ENCODE assay signal across 8 mouse cellular contexts in genomic region chr19:8992769-8993624, GRCm38 (mm10). TPM values are rescaled to one million over a fixed set of nuclear protein-coding genes. Genes with fewer than 3 reads are reported as not detected.
A peak's percentile ranks its signal among the peaks of the same experiment; 100 is the strongest.
DNase-seq lines count a peak whose midpoint lies in the region; ATAC-seq and TF ChIP-seq lines count a peak whose summit lies in the region.

No protein-coding gene starts in this region.

- no peak for TF ChIP-seq POLR2A in MEL (IDR thresholded peaks at IDR 0.05; ENCODE audit: control insufficient read depth in 1 of 2, insufficient read depth in 1 of 2, low read depth in 1 of 2, low read length in 2 of 2, poor library complexity in 1 of 2)
- no peak for TF ChIP-seq POLR2A in small intestine, adult 2 months (IDR thresholded peaks at IDR 0.05; ENCODE audit: low read depth, low read length)

- peak; percentile 88 for DNase-seq in MEL (ENCODE audit: low read depth, low spot score)
- DNase-seq in brain, adult 2 months (ENCODE audit: low read depth, low spot score), result peak; percentile 80
- DNase-seq in frontal cortex, postnatal 25 days (ENCODE audit: low spot score in 2 of 2), result peak; percentile 56 to 72
- DNase-seq in layer of hippocampus, postnatal 25 days (ENCODE audit: extremely low spot score in 1 of 2, low spot score in 1 of 2), result peak; percentile 66 to 88

- peak; percentile 99 for TF ChIP-seq RAD21 in MEL (IDR thresholded peaks at IDR 0.05; ENCODE audit: low read depth, low read length)

- peak; percentile 84 to 98 (median 91) for TF ChIP-seq CTCF in MEL (IDR thresholded peaks at IDR 0.05 in 2 of 3, conservative IDR thresholded peaks at IDR 0.05 in 1 of 3; ENCODE audit: control insufficient read depth in 1 of 3, insufficient read depth in 1 of 3, low read depth in 2 of 3, low read length in 3 of 3, poor library complexity in 1 of 3, severe bottlenecking in 1 of 3)
- TF ChIP-seq CTCF in small intestine, adult 2 months (IDR thresholded peaks at IDR 0.05; ENCODE audit: extremely low read depth, insufficient read length, insufficient replicate concordance, low read depth, low read length), result peak; percentile 86; the same call in 1 of the 2 replicates

- no peak overlapping the region for H3K27ac ChIP-seq in MEL (ENCODE audit: control insufficient read depth, low read depth, low read length)
- H3K27ac ChIP-seq in hindbrain, embryonic 13.5 days, result no peak overlapping the region
- peak overlapping the region; percentile 88 for H3K27ac ChIP-seq in small intestine, adult 2 months (ENCODE audit: insufficient read depth, low read depth, low read length)

- H3K4me3 ChIP-seq in MEL (ENCODE audit: control insufficient read depth in 1 of 2, insufficient read depth in 1 of 2, low read depth in 2 of 2, low read length in 2 of 2), result no peak overlapping the region
- H3K4me3 ChIP-seq in hindbrain, embryonic 13.5 days, result no peak overlapping the region
- H3K4me3 ChIP-seq in megakaryocyte, embryonic 14.5 days (replicated peaks), result peak overlapping the region; percentile 81
- H3K4me3 ChIP-seq in small intestine, adult 2 months (ENCODE audit: low read depth, low read length), result peak overlapping the region; percentile 53

- no peaks in the 10 kb centered on the region; a peak in 1 of 4 replicates for H3K27me3 ChIP-seq in MEL (ENCODE audit: control insufficient read depth in 1 of 2, insufficient read depth in 2 of 2, low read length in 2 of 2)
- H3K27me3 ChIP-seq in hindbrain, embryonic 13.5 days, result peaks cover 43% of the 10 kb centered on the region
- H3K27me3 ChIP-seq in megakaryocyte, embryonic 14.5 days (replicated peaks), result peaks cover 37% of the 10 kb centered on the region
- no peaks in the 10 kb centered on the region for H3K27me3 ChIP-seq in small intestine, adult 2 months (ENCODE audit: control insufficient read depth, insufficient read depth, low read length)

- 39% methylated on average over 12 of the region's 12 CpGs for WGBS in hindbrain, embryonic 13.5 days
- WGBS in small intestine, adult 2 months, result 43% methylated on average over 12 of the region's 12 CpGs

- H3K4me1 ChIP-seq in MEL (ENCODE audit: control insufficient read depth in 1 of 2, insufficient read depth in 2 of 2, low read length in 2 of 2), result peaks cover 6 to 21% of the 10 kb centered on the region in 2 experiments
- H3K4me1 ChIP-seq in hindbrain, embryonic 13.5 days (replicated peaks), result peaks cover 37% of the 10 kb centered on the region
- H3K4me1 ChIP-seq in megakaryocyte, embryonic 14.5 days, result peaks cover 54% of the 10 kb centered on the region
- peaks cover 53% of the 10 kb centered on the region for H3K4me1 ChIP-seq in small intestine, adult 2 months (ENCODE audit: control insufficient read depth, insufficient read depth, insufficient read length, low read length)

- 0 out of 2 replicates have a peak overlapping the region, but pooled peaks have one; percentile 17 for H3K4me2 ChIP-seq in hindbrain, embryonic 13.5 days

- peaks cover 0 to 10% of the 10 kb centered on the region in 2 experiments; a peak in 2 of 4 replicates for H3K36me3 ChIP-seq in MEL (ENCODE audit: control insufficient read depth in 1 of 2, insufficient read depth in 2 of 2, low read length in 2 of 2)
- no peaks in the 10 kb centered on the region for H3K36me3 ChIP-seq in hindbrain, embryonic 13.5 days
- no peaks in the 10 kb centered on the region for H3K36me3 ChIP-seq in megakaryocyte, embryonic 14.5 days (replicated peaks; ENCODE audit: low read length)
- H3K36me3 ChIP-seq in small intestine, adult 2 months (ENCODE audit: control insufficient read depth, insufficient read depth, low read length), result peaks cover 1% of the 10 kb centered on the region; the same call in 1 of the 2 replicates

- H3K9me3 ChIP-seq in MEL (replicated peaks; ENCODE audit: insufficient read depth, low read length), result no peaks in the 10 kb centered on the region
- H3K9me3 ChIP-seq in hindbrain, embryonic 13.5 days, result no peaks in the 10 kb centered on the region
- H3K9me3 ChIP-seq in megakaryocyte, embryonic 14.5 days, result no peaks in the 10 kb centered on the region

- ATAC-seq in hindbrain, embryonic 13.5 days (ENCODE audit: low FRiP score), result 0 out of 2 replicates have a peak, but pooled peaks have one; percentile 16
- no peak; the same call in 1 of the 2 replicates for ATAC-seq in erythroid progenitor cell, adult 5-6 weeks (replicated peaks; ENCODE audit: low FRiP score, poor library complexity, severe bottlenecking)

- no peak overlapping the region for H3K9ac ChIP-seq in MEL (ENCODE audit: control insufficient read depth, low read depth, low read length, poor library complexity, severe bottlenecking)
- H3K9ac ChIP-seq in hindbrain, embryonic 13.5 days, result 0 out of 2 replicates have a peak overlapping the region, but pooled peaks have one; percentile 24

- H3K79me2 ChIP-seq in MEL (ENCODE audit: control insufficient read depth, insufficient read depth, low read length, poor library complexity), result no peaks in the 10 kb centered on the region

- TF ChIP-seq EP300 in MEL (IDR thresholded peaks at IDR 0.05; ENCODE audit: low read depth in 1 of 2, low read length in 2 of 2), result 0 out of 4 replicates have a peak, but pooled peaks have one; percentile 14 to 16

TF ChIP-seq in MEL, 35 proteins besides CTCF, POLR2A, EP300 and RAD21 (continues in another document):
- 0 out of 2 replicates have a peak, but pooled peaks have one; percentile 40 for TF ChIP-seq RCOR1 (IDR thresholded peaks at IDR 0.05; ENCODE audit: low read depth, low read length)
- no peak for TF ChIP-seq GABPA (IDR thresholded peaks at IDR 0.05; ENCODE audit: low read depth, low read length)
- TF ChIP-seq JUND (IDR thresholded peaks at IDR 0.05; ENCODE audit: low read depth, low read length), result no peak
- peak; percentile 94 for TF ChIP-seq MAZ (IDR thresholded peaks at IDR 0.05; ENCODE audit: low read depth, low read length)
- peak; percentile 77 for TF ChIP-seq SIN3A (IDR thresholded peaks at IDR 0.05; ENCODE audit: low read length)
- TF ChIP-seq ZC3H11A (IDR thresholded peaks at IDR 0.05; ENCODE audit: low read depth, low read length), result peak; percentile 99
- 0 out of 2 replicates have a peak, but pooled peaks have one; percentile 12 for TF ChIP-seq TCF12 (IDR thresholded peaks at IDR 0.05; ENCODE audit: low read depth, low read length)
- no peak for TF ChIP-seq UBTF (IDR thresholded peaks at IDR 0.05; ENCODE audit: borderline replicate concordance, insufficient read depth, low read depth, low read length)
- TF ChIP-seq USF1 (IDR thresholded peaks at IDR 0.05; ENCODE audit: low read depth, low read length), result no peak
- no peak for TF ChIP-seq E2F4 (IDR thresholded peaks at IDR 0.05; ENCODE audit: borderline replicate concordance, low read depth, low read length)
- TF ChIP-seq ETS1 (IDR thresholded peaks at IDR 0.05; ENCODE audit: low read depth, low read length), result 0 out of 2 replicates have a peak, but pooled peaks have one; percentile 13
- no peak for TF ChIP-seq CHD2 (IDR thresholded peaks at IDR 0.05; ENCODE audit: low read length)

RNA-seq across cellular contexts. Expression of gene Ahnak, which starts 3.9 kb away (rescaled TPM):
- 1.2 and 1.3 TPM in 2 replicates for total RNA-seq in MEL (2012; rRNA removed)
- 1 to 10 TPM in 1 of 2 experiments, not detected in 1; 2.2 TPM for polyA plus RNA-seq in MEL (2012; ENCODE audit: insufficient read depth in 1 of 2, insufficient read length in 2 of 2, low read depth in 1 of 2, low replicate concordance in 2 of 2, missing spikeins in 1 of 2)
- 5.7 and 6.4 TPM in 2 replicates for polyA plus RNA-seq in hindbrain, embryonic 13.5 days (2015; fragmentation: Nextera tagmentation; extraction: Ambion mirVana)
- total RNA-seq in layer of hippocampus, postnatal 25 days (2021), result 10 to 100 TPM; 14.7 to 15.7 TPM
- polyA plus RNA-seq in megakaryocyte, embryonic 14.5 days (2012; ENCODE audit: insufficient read depth, low replicate concordance), result 4.6 and 28.7 TPM in 2 replicates
- polyA plus RNA-seq in small intestine, adult 2 months (2012; rRNA removed), result 5.1 and 14.7 TPM in 2 replicates
- total RNA-seq in erythroid progenitor cell, adult 5-6 weeks (2015; ENCODE audit: low replicate concordance), result 13.0 and 13.8 TPM in 2 replicates
- total RNA-seq in erythroid progenitor cell, adult 5-6 weeks (2017; ENCODE audit: low replicate concordance), result 13.3 and 15.7 TPM in 2 replicates

RNA-seq across cellular contexts. Expression of gene Eef1g, which starts 26.2 kb away (rescaled TPM):
- total RNA-seq in MEL (2012; rRNA removed), result 1,362 and 1,397 TPM in 2 replicates
- 1,000 to 10,000 TPM; 1,691 to 1,817 TPM for polyA plus RNA-seq in MEL (2012; ENCODE audit: insufficient read depth in 1 of 2, insufficient read length in 2 of 2, low read depth in 1 of 2, low replicate concordance in 2 of 2, missing spikeins in 1 of 2)
- polyA plus RNA-seq in hindbrain, embryonic 13.5 days (2015; fragmentation: Nextera tagmentation; extraction: Ambion mirVana), result 344 and 348 TPM in 2 replicates
- total RNA-seq in layer of hippocampus, postnatal 25 days (2021), result 100 to 1,000 TPM; 215 to 256 TPM
- polyA plus RNA-seq in megakaryocyte, embryonic 14.5 days (2012; ENCODE audit: insufficient read depth, low replicate concordance), result 36.7 and 78.5 TPM in 2 replicates
- 90.2 and 129 TPM in 2 replicates for polyA plus RNA-seq in small intestine, adult 2 months (2012; rRNA removed)
- total RNA-seq in erythroid progenitor cell, adult 5-6 weeks (2015; ENCODE audit: low replicate concordance), result 198 and 228 TPM in 2 replicates
- 92.0 and 153 TPM in 2 replicates for total RNA-seq in erythroid progenitor cell, adult 5-6 weeks (2017; ENCODE audit: low replicate concordance)

RNA-seq across cellular contexts. Expression of gene Tut1, which starts 39.4 kb away (rescaled TPM):
- 54.6 and 54.9 TPM in 2 replicates for total RNA-seq in MEL (2012; rRNA removed)
- 10 to 100 TPM in 1 of 2 experiments, not detected in 1; 68.2 TPM for polyA plus RNA-seq in MEL (2012; ENCODE audit: insufficient read depth in 1 of 2, insufficient read length in 2 of 2, low read depth in 1 of 2, low replicate concordance in 2 of 2, missing spikeins in 1 of 2)
- polyA plus RNA-seq in hindbrain, embryonic 13.5 days (2015; fragmentation: Nextera tagmentation; extraction: Ambion mirVana), result 29.4 and 31.1 TPM in 2 replicates
- total RNA-seq in layer of hippocampus, postnatal 25 days (2021), result 10 to 100 TPM; 19.4 to 20.1 TPM
- polyA plus RNA-seq in megakaryocyte, embryonic 14.5 days (2012; ENCODE audit: insufficient read depth, low replicate concordance), result 25.5 and 37.3 TPM in 2 replicates
- 5.6 and 13.2 TPM in 2 replicates for polyA plus RNA-seq in small intestine, adult 2 months (2012; rRNA removed)
- 0.84 and 3.2 TPM in 2 replicates for total RNA-seq in erythroid progenitor cell, adult 5-6 weeks (2015; ENCODE audit: low replicate concordance)
- 3.7 and 4.4 TPM in 2 replicates for total RNA-seq in erythroid progenitor cell, adult 5-6 weeks (2017; ENCODE audit: low replicate concordance)

RNA-seq across cellular contexts. Expression of gene Mta2, which starts 51.3 kb away (rescaled TPM):
- total RNA-seq in MEL (2012; rRNA removed), result 150 and 171 TPM in 2 replicates
- 100 to 1,000 TPM; 116 to 167 TPM for polyA plus RNA-seq in MEL (2012; ENCODE audit: insufficient read depth in 1 of 2, insufficient read length in 2 of 2, low read depth in 1 of 2, low replicate concordance in 2 of 2, missing spikeins in 1 of 2)
- 133 and 137 TPM in 2 replicates for polyA plus RNA-seq in hindbrain, embryonic 13.5 days (2015; fragmentation: Nextera tagmentation; extraction: Ambion mirVana)
- 10 to 100 TPM; 51.2 to 58.4 TPM for total RNA-seq in layer of hippocampus, postnatal 25 days (2021)
- 5.1 and 27.3 TPM in 2 replicates for polyA plus RNA-seq in megakaryocyte, embryonic 14.5 days (2012; ENCODE audit: insufficient read depth, low replicate concordance)
- 15.0 and 21.7 TPM in 2 replicates for polyA plus RNA-seq in small intestine, adult 2 months (2012; rRNA removed)
- total RNA-seq in erythroid progenitor cell, adult 5-6 weeks (2015; ENCODE audit: low replicate concordance), result 59.9 and 70.3 TPM in 2 replicates
- 84.2 and 125 TPM in 2 replicates for total RNA-seq in erythroid progenitor cell, adult 5-6 weeks (2017; ENCODE audit: low replicate concordance)

Comparison
In these comparisons a context has a peak if more than half of its experiments do, and no peak if none do; other contexts are left out.
1. H3K4me3 ChIP-seq: peak in megakaryocyte, embryonic 14.5 days (single experiment) and small intestine, adult 2 months (single experiment); none in MEL (0 of 2) and hindbrain, embryonic 13.5 days (single experiment).
2. Peak in every context shown above with its lines, with median percentiles within 50 percentile points of each other: DNase-seq.